In the genomic region with DNA sequence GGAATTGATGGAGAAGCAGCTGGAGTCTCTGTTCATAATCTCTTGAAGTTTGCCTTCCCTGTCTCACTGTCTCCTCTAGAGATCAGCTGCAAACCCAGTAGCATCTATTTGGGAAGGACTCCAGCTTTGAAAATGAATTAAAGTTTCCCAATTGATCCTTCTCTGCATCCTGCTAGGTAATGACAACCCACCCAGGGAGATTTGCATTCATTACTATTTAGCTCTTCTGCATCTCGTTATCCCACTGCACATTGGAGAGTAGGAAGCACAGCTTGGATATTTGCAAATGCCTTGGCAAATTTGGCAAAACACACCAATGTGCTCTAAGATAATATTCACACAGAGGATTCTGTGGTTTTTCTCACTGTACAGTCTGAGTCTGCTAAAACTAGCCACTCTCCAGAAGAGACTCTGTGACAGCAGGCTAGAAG, we compare ENCODE assay signal across 19 mouse cellular contexts.
DNase-seq lines count a peak whose midpoint lies in the region; ATAC-seq lines count a peak whose summit lies in the region.
"Had no signal": no experiment of that assay in that cellular context is flagged by ENCODE, and none has a peak within 500 bp of the region (broad histone marks: within the 10 kb centered on the region; RNA-seq: fewer than 3 reads in every experiment).

No protein-coding gene starts in this region.

- no peak overlapping the region for H3K27ac ChIP-seq in forebrain, embryonic 13.5 days
- H3K27ac ChIP-seq in forebrain, embryonic 10.5 days, result no peak overlapping the region
- H3K27ac ChIP-seq in midbrain, embryonic 14.5 days (replicated peaks; ENCODE audit: low read depth, low read length), result no peak overlapping the region
- no peak overlapping the region for H3K27ac ChIP-seq in intestine, embryonic 16.5 days (ENCODE audit: low read length)
- H3K27ac ChIP-seq: embryonic facial prominence, embryonic 12.5 days; limb, embryonic 15.5 days; stomach, embryonic 15.5 days had no signal

- no peak for DNase-seq in forebrain, embryonic 10.5 days (ENCODE audit: extremely low spot score, low spot score)
- DNase-seq in layer of hippocampus, adult 18-20 months (ENCODE audit: low spot score in 2 of 2), result peak; percentile 24 to 64
- DNase-seq in layer of hippocampus, postnatal 10 days (ENCODE audit: low spot score in 2 of 2), result no peak
- peak; percentile 21 to 41 for DNase-seq in layer of hippocampus, adult 8-10 months (ENCODE audit: low spot score in 2 of 2)
- DNase-seq in midbrain, embryonic 14.5 days, result peak; percentile 30
- DNase-seq in adrenal gland, adult 18-20 months (ENCODE audit: low spot score in 2 of 2), result no peak
- DNase-seq: adrenal gland, postnatal 25 days; cerebellum, adult 11-12 months; gastrocnemius, postnatal 14 days; kidney, adult 9 months; liver, postnatal 0 days; lung, postnatal 36 days; spleen, adult 18-20 months; thymus, postnatal 25 days had no signal

- ATAC-seq in forebrain, embryonic 13.5 days, result peak; percentile 73; the same call in 1 of the 2 replicates
- no peak; the same call in 1 of the 2 replicates for ATAC-seq in midbrain, embryonic 14.5 days (ENCODE audit: low FRiP score, low TSS enrichment)
- no peak for ATAC-seq in intestine, embryonic 16.5 days
- ATAC-seq: liver, postnatal 0 days had no signal

- WGBS in forebrain, embryonic 13.5 days, result 10% methylated on average over 1 of the region's 1 CpGs
- 21% methylated on average over 1 of the region's 1 CpGs for WGBS in forebrain, embryonic 10.5 days
- 9% methylated on average over 1 of the region's 1 CpGs for WGBS in midbrain, embryonic 14.5 days
- WGBS in intestine, embryonic 16.5 days, result 45% methylated on average over 1 of the region's 1 CpGs

- no peaks in the 10 kb centered on the region for H3K27me3 ChIP-seq in forebrain, embryonic 13.5 days
- no peaks in the 10 kb centered on the region for H3K27me3 ChIP-seq in forebrain, embryonic 10.5 days (ENCODE audit: poor library complexity, severe bottlenecking)
- H3K27me3 ChIP-seq in midbrain, embryonic 14.5 days (ENCODE audit: control insufficient read depth, insufficient read depth, low read length), result no peaks in the 10 kb centered on the region
- H3K27me3 ChIP-seq in intestine, embryonic 16.5 days (replicated peaks; ENCODE audit: control insufficient read depth, insufficient read depth, low read length), result no peaks in the 10 kb centered on the region
- H3K27me3 ChIP-seq: embryonic facial prominence, embryonic 12.5 days; limb, embryonic 15.5 days; stomach, embryonic 15.5 days had no signal

- no peak overlapping the region for H3K9ac ChIP-seq in forebrain, embryonic 13.5 days
- no peak overlapping the region for H3K9ac ChIP-seq in midbrain, embryonic 14.5 days (replicated peaks; ENCODE audit: low read length)
- no peak overlapping the region for H3K9ac ChIP-seq in intestine, embryonic 16.5 days (ENCODE audit: low read depth, low read length)
- H3K9ac ChIP-seq: embryonic facial prominence, embryonic 12.5 days; limb, embryonic 15.5 days; liver, postnatal 0 days; stomach, embryonic 15.5 days had no signal

- H3K4me1 ChIP-seq in forebrain, embryonic 13.5 days, result peaks cover 5% of the 10 kb centered on the region; the same call in 1 of the 2 replicates
- no peaks in the 10 kb centered on the region for H3K4me1 ChIP-seq in forebrain, embryonic 10.5 days
- peaks cover 2% of the 10 kb centered on the region; the same call in 1 of the 2 replicates for H3K4me1 ChIP-seq in midbrain, embryonic 14.5 days (ENCODE audit: control insufficient read depth, insufficient read depth, low read length)
- no peaks in the 10 kb centered on the region for H3K4me1 ChIP-seq in intestine, embryonic 16.5 days (ENCODE audit: control insufficient read depth, insufficient read depth, low read length)
- H3K4me1 ChIP-seq: embryonic facial prominence, embryonic 12.5 days; stomach, embryonic 15.5 days had no signal

- H3K36me3 ChIP-seq in forebrain, embryonic 13.5 days (ENCODE audit: poor library complexity, severe bottlenecking), result no peaks in the 10 kb centered on the region
- no peaks in the 10 kb centered on the region for H3K36me3 ChIP-seq in forebrain, embryonic 10.5 days (replicated peaks)
- H3K36me3 ChIP-seq in midbrain, embryonic 14.5 days (ENCODE audit: control insufficient read depth, insufficient read depth, low read length), result no peaks in the 10 kb centered on the region
- H3K36me3 ChIP-seq in intestine, embryonic 16.5 days (ENCODE audit: control insufficient read depth, insufficient read depth, low read length), result no peaks in the 10 kb centered on the region
- H3K36me3 ChIP-seq: embryonic facial prominence, embryonic 12.5 days; limb, embryonic 15.5 days; stomach, embryonic 15.5 days had no signal

- no peak overlapping the region for H3K4me3 ChIP-seq in forebrain, embryonic 13.5 days
- H3K4me3 ChIP-seq in forebrain, embryonic 10.5 days, result no peak overlapping the region
- no peak overlapping the region for H3K4me3 ChIP-seq in midbrain, embryonic 14.5 days (replicated peaks; ENCODE audit: low read depth, low read length)
- no peak overlapping the region for H3K4me3 ChIP-seq in intestine, embryonic 16.5 days (ENCODE audit: low read length)
- H3K4me3 ChIP-seq: embryonic facial prominence, embryonic 12.5 days; limb, embryonic 15.5 days; stomach, embryonic 15.5 days had no signal

- no peaks in the 10 kb centered on the region for H3K9me3 ChIP-seq in forebrain, embryonic 13.5 days (replicated peaks)
- H3K9me3 ChIP-seq in forebrain, embryonic 10.5 days, result no peaks in the 10 kb centered on the region
- H3K9me3 ChIP-seq in midbrain, embryonic 14.5 days (ENCODE audit: control insufficient read depth, low read length), result no peaks in the 10 kb centered on the region
- no peaks in the 10 kb centered on the region for H3K9me3 ChIP-seq in intestine, embryonic 16.5 days (ENCODE audit: control insufficient read depth, low read length)
- H3K9me3 ChIP-seq: embryonic facial prominence, embryonic 12.5 days; limb, embryonic 15.5 days; stomach, embryonic 15.5 days had no signal

- H3K4me2 ChIP-seq in forebrain, embryonic 13.5 days, result no peak overlapping the region
- H3K4me2 ChIP-seq in midbrain, embryonic 14.5 days (ENCODE audit: low read length), result no peak overlapping the region
- H3K4me2 ChIP-seq in intestine, embryonic 16.5 days (ENCODE audit: low read depth, low read length), result no peak overlapping the region
- H3K4me2 ChIP-seq: embryonic facial prominence, embryonic 12.5 days; limb, embryonic 15.5 days; stomach, embryonic 15.5 days had no signal

Comparison
In these comparisons a context has a peak if more than half of its experiments do, and no peak if none do; other contexts are left out.
1. DNase-seq: peak in layer of hippocampus, adult 18-20 months (2 of 2), layer of hippocampus, adult 8-10 months (2 of 2) and midbrain, embryonic 14.5 days (single experiment); none in forebrain, embryonic 10.5 days (single experiment), layer of hippocampus, postnatal 10 days (0 of 2) and adrenal gland, adult 18-20 months (0 of 2).